Mouse (Mus musculus) spleen, adult 2 months (tissue): Measurements from ENCODE around the gene Hmga2.

Source experiments
- CTCF ChIP-seq: fragments of 200-500 bp; IDR thresholded peaks from 2 replicates; pipeline ENCODE4 v1.5.1; 2011; ENCODE audit warnings: mild to moderate bottlenecking, inconsistent platforms; ENCODE audit not compliant: insufficient read depth, insufficient read length, insufficient replicate concordance; ENCODE audit errors: extremely low read depth
- POLR2A ChIP-seq: fragments of 200-500 bp; IDR thresholded peaks from 2 replicates; pipeline ENCODE4 v1.6.1; 2011; ENCODE audit warnings: low read depth, low read length, inconsistent platforms

GRCm38 (mm10) chr10:120365380-120366172 lies 110.7 kb downstream of the Hmga2 start:
- no peak for TF ChIP-seq CTCF
- no peak for TF ChIP-seq POLR2A
